7 mouse cellular contexts compared by ENCODE assay signal in the genomic region with DNA sequence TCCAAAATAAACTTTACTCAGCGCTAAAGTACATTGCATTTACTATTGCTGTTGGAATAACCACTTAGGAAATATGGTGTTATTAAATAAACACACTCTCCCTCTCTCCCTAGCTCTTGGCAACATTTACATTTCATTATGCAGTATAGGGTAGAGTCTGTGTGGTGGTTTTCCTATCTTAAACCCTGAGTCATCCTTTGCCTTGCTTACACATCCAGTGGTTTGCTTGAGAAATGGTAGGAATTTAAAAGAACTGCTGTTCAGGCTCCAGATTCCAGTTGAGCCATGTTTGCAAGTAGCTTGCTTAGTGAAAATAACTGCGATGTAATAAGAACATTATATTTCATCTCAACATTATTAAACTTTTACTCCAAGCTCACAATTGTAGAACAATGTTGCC. TPM values are rescaled to one million over a fixed set of nuclear protein-coding genes. Genes with fewer than 3 reads are reported as not detected.
DNase-seq lines count a peak whose midpoint lies in the region; ATAC-seq and TF ChIP-seq lines count a peak whose summit lies in the region.

No protein-coding gene starts in this region.

- WGBS in lung, embryonic 15.5 days: 39% methylated on average over 2 of the region's 2 CpGs
- WGBS in forebrain, embryonic 13.5 days: 53% methylated on average over 2 of the region's 2 CpGs
- WGBS in limb, embryonic 14.5 days: 53% methylated on average over 2 of the region's 2 CpGs

- H3K9ac ChIP-seq in lung, embryonic 15.5 days: no peak overlapping the region
- peak overlapping the region; percentile 87 for H3K9ac ChIP-seq in forebrain, embryonic 13.5 days
- peak overlapping the region; percentile 91; the same call in 1 of the 2 replicates for H3K9ac ChIP-seq in limb, embryonic 14.5 days (ENCODE audit: low read depth, low read length, severe bottlenecking)

- no peak overlapping the region for H3K27ac ChIP-seq in lung, embryonic 15.5 days
- no peak overlapping the region for H3K27ac ChIP-seq in forebrain, embryonic 13.5 days
- H3K27ac ChIP-seq in limb, embryonic 14.5 days (replicated peaks; ENCODE audit: low read depth, low read length): no peak overlapping the region

- peak overlapping the region; percentile 95 for H3K4me2 ChIP-seq in lung, embryonic 15.5 days
- peak overlapping the region; percentile 72 for H3K4me2 ChIP-seq in forebrain, embryonic 13.5 days
- H3K4me2 ChIP-seq in limb, embryonic 14.5 days (replicated peaks; ENCODE audit: low read depth, low read length, severe bottlenecking): peak overlapping the region; percentile 66

- no peaks in the 10 kb centered on the region for H3K9me3 ChIP-seq in lung, embryonic 15.5 days
- H3K9me3 ChIP-seq in forebrain, embryonic 13.5 days (replicated peaks): no peaks in the 10 kb centered on the region
- H3K9me3 ChIP-seq in limb, embryonic 14.5 days (ENCODE audit: control insufficient read depth, low read length): no peaks in the 10 kb centered on the region

- peaks cover 24% of the 10 kb centered on the region for H3K4me1 ChIP-seq in lung, embryonic 15.5 days
- H3K4me1 ChIP-seq in forebrain, embryonic 13.5 days: peaks cover 27% of the 10 kb centered on the region
- no peaks in the 10 kb centered on the region for H3K4me1 ChIP-seq in limb, embryonic 14.5 days (ENCODE audit: control insufficient read depth, insufficient read depth, low read length)

- no peak for TF ChIP-seq POLR2A in limb, embryonic 14.5 days (IDR thresholded peaks at IDR 0.05; ENCODE audit: borderline replicate concordance, extremely low read depth, insufficient read depth, insufficient read length)

- DNase-seq in lung, postnatal 10 days: no peak
- no peak for DNase-seq in limb, embryonic 14.5 days (ENCODE audit: low spot score)
- no peak for DNase-seq in cerebellum, adult 9-11 months
- DNase-seq in cerebellum, adult 11 months: no peak
- no peak for DNase-seq in right cerebral cortex, adult 18-20 months

- H3K36me3 ChIP-seq in lung, embryonic 15.5 days: no peaks in the 10 kb centered on the region
- H3K36me3 ChIP-seq in forebrain, embryonic 13.5 days (ENCODE audit: poor library complexity, severe bottlenecking): no peaks in the 10 kb centered on the region
- no peaks in the 10 kb centered on the region for H3K36me3 ChIP-seq in limb, embryonic 14.5 days (ENCODE audit: control insufficient read depth, insufficient read depth, low read length)

- ATAC-seq in lung, embryonic 15.5 days (ENCODE audit: borderline replicate concordance, extremely low read depth, low FRiP score, low TSS enrichment): no peak
- ATAC-seq in forebrain, embryonic 13.5 days: no peak
- no peak for ATAC-seq in limb, embryonic 14.5 days (ENCODE audit: low FRiP score, low read depth)

- peak overlapping the region; percentile 81 for H3K4me3 ChIP-seq in lung, embryonic 15.5 days
- H3K4me3 ChIP-seq in forebrain, embryonic 13.5 days: peak overlapping the region; percentile 77
- H3K4me3 ChIP-seq in limb, embryonic 14.5 days (replicated peaks; ENCODE audit: low read length): peak overlapping the region; percentile 76

- H3K27me3 ChIP-seq in lung, embryonic 15.5 days: no peaks in the 10 kb centered on the region
- no peaks in the 10 kb centered on the region for H3K27me3 ChIP-seq in forebrain, embryonic 13.5 days
- H3K27me3 ChIP-seq in limb, embryonic 14.5 days (ENCODE audit: control insufficient read depth, insufficient read depth, low read length): no peaks in the 10 kb centered on the region

RNA-seq across cellular contexts. Expression of a gene that starts 3.3 kb away (rescaled TPM):
- polyA plus RNA-seq in lung, embryonic 15.5 days (2015; fragmentation: Nextera tagmentation; extraction: Ambion mirVana): 28.6 and 30.8 TPM in 2 replicates
- 20.0 and 24.9 TPM in 2 replicates for polyA plus RNA-seq in forebrain, embryonic 13.5 days (2015; fragmentation: Nextera tagmentation; extraction: Ambion mirVana)
- 26.1 and 30.5 TPM in 2 replicates for polyA plus RNA-seq in limb, embryonic 14.5 days (2012; rRNA removed)
- 39.5 and 48.5 TPM in 2 replicates for polyA plus RNA-seq in limb, embryonic 14.5 days (2014; fragmentation: Nextera tagmentation; extraction: Ambion mirVana)
